Mouse (Mus musculus): ENCODE results near the gene Mgam.
"Not testable (repeated sequence)": the region's sequence is repeated elsewhere in the genome, so short reads cannot be mapped to it uniquely, and the experiment has no call there.

Gene Mgam

DNA sequence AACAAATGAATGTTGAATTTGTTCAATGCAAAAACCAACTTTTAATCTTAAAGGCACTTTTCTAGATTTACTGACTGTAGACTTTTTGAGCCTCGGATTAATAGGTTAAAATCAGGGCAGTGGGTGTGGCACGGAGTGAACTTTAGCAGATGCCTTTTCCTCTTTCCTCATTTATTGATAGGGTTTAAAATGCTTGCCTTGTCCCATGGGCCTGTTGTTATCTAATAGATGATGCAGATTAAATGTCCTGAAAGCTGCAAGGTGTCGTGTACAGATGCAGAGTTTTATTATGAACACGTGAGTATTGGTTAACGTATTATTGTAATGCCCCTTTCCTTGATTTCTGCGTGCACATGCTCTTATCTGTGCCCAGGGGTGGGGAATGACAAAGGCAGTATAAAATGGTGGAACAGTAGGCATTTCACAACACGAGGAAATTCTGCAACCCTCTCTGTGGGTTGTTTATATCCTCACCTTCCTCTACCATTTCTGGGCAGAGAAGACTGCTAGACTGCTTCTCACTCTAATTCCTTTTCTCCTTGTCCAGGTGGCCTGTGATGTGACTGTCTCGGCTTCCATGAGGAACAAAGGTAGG lies at the start of gene Mgam:
TSS of gene Mgam (plus strand) at position 426 of the 595 bp plus-strand sequence.
- no peak for DNase-seq (ENCODE audit: low spot score in 2 of 2)

DNA sequence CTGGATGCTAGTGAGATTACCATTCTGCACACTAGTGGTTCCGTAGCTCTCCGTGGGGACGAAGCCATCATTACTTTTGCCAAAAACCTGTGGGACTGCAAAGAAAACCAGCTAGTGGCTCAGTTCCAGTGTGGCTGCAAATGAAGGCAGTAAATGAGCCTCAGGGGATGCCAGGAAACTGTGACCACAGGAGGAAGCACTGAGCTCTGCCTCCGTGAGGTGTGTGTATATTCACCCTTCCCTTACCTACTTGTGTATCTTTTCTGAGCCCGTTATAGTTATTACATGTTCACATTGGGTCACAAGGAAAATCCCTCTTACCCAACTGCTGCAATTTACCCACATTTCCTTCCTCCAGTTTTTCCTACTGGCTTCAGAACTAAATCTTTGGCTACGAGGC lies 44.3 kb upstream of the Mgam start:
- DNase-seq (ENCODE audit: low spot score in 2 of 2): no peak

DNA sequence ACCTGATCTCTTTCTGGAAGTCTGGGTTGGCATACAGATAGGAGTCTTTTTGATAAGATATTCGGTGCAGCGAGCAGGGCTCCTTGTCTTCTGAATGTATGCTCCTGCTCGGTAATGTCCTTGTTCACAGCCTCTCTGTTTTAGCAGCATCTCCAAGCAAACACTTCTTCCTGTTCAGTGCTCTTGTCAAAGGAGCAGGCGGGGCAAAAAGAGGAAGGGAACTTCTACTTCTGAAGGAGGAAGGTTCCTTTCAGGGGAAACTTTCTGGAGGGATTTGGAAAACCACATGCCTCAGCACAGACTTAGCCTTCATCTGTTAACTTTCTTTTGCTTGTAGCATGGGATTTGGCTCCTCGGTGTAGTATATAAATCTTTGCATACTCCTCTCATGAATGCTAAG lies 43.0 kb upstream of the Mgam start, which contains the start of gene Clec5a:
TSS of gene Clec5a (minus strand) at position 177 of the 400 bp plus-strand sequence.
- DNase-seq (ENCODE audit: low spot score in 2 of 2): no peak

DNA sequence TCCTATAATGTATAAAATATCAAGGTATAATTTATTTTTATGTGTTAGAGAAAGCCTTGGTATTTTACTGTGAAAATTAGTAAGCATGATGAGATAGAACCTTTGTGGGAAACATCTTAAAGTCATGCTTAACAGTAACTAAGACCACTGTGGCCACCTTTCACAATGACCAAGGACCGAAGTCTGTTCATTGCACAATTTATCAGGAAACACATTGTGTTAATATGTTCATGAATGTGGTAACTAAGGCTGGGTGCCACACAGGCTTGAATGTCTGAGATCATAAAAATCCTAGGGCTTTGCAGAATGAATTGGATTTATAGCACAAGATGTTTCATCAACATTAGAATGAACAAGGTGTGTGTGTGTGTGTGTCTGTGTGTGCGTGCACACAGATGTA lies 40.3 kb upstream of the Mgam start:
- DNase-seq (ENCODE audit: low spot score in 2 of 2): no peak

DNA sequence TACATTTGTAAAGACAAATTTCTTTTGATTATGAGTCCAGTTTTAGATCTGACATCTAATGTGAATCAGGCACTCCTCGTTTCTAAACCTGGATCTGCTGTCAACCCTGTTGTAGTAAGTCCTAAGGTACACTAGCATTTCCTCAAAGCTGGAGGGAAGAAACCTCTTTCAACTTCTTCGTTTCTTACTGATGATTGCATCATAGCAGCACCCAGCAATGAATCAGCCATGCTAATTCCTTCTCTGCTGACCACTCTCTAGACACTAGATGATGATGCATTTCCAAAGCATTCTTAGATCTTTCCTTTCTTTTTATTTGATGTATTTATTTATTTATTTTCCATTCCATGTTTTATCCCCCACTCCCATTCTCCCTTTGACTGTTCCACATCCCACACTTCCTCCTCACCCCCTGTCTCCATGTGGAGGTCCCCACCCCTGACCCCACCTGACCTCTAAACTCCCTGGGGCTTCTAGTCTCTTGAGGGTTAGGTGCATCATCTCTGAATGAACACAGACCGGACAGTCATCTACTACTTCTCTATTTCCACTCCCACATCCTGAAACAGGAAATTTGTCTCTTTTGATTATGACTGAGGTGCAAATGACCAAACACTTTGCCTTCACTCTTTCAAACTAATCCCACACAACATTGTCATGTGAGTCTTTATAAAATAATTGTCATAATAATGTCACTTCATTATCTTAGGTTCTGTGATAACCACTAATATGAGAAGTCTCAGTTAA lies 33.7 kb upstream of the Mgam start:
- DNase-seq (ENCODE audit: low spot score in 2 of 2): no peak

GRCm38 (mm10) chr6:40598546-40598945 lies 30.1 kb upstream of the Mgam start:
- DNase-seq (ENCODE audit: low spot score in 2 of 2): not testable (repeated sequence)

- DNase-seq (ENCODE audit: low spot score in 2 of 2): peak; percentile 59 to 81
Measured at GRCm38 (mm10) chr6:40607431-40607830, 21.2 kb upstream of the Mgam start.

GRCm38 (mm10) chr6:40610244-40610643 lies 18.4 kb upstream of the Mgam start:
- DNase-seq (ENCODE audit: low spot score in 2 of 2): peak; percentile 1 to 4

DNA sequence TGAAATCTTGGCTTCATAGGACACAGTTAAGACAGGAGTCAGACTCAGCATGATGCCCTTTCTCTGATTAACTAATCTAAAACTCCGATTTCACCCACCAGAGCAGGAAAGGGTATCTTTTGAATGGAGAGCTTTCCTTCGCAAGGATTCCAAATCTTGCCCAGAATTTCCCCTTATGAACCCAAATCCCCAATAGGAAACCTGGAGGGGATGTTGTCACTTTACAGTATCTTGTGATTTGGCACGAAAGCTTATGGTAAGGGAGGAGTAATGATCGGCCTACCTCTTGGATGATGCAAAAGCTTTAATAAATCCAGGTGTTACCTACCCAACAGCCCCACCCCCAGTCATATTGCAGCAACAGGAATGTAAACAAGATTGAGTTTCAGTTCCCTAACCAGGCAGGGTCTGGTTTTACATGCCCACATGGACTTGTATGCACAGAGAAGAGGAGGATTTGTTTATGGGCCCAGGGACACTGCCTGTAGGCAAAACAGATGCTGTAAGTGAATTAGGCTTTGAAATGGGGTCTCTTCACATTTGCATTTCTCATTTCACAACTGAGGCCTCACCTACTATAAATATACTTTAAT lies 15.3 kb upstream of the Mgam start, which contains the start of gene Tas2r138:
TSS of gene Tas2r138 (minus strand) at position 51 of the 593 bp plus-strand sequence.
- DNase-seq (ENCODE audit: low spot score in 2 of 2): no peak

DNA sequence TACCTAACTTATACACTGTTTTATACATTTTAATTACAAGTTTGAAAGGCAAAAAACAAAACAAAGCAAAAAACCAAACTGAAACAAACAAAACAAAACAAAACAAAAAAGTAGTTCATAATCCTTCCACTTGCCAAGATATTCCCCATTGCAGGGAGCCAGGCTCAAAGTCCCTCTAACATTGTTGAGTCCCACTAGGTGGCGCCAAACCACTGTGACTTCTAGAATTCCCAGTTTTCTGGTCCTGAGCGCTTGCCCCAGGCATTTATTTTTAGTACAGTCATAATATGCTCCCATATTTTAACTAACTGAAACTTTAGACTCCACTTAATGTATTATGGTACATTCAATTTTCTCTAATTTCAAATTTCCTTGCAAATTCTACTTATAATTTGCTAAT lies 10.7 kb upstream of the Mgam start:
- DNase-seq (ENCODE audit: low spot score in 2 of 2): peak; percentile 12 to 27

DNA sequence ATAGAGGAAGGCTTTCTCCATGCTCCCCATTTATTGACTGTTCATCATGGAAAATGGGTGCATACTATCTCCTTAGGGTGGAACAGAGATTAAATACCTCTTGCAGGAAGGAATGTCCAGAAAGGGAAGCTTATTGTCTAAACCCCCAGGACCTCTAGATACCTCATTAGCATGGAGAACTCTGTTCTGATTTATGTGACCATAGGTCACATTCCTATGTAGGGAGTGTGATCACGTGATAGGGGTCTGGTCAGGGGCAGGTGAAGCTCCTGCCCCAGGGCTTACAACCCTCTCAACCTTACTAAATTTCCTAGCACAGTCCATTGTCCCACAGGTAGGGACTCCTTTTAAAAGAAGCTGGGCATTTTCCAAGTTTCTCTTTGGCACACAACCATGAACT lies 2.5 kb upstream of the Mgam start:
- DNase-seq (ENCODE audit: low spot score in 2 of 2): no peak

DNA sequence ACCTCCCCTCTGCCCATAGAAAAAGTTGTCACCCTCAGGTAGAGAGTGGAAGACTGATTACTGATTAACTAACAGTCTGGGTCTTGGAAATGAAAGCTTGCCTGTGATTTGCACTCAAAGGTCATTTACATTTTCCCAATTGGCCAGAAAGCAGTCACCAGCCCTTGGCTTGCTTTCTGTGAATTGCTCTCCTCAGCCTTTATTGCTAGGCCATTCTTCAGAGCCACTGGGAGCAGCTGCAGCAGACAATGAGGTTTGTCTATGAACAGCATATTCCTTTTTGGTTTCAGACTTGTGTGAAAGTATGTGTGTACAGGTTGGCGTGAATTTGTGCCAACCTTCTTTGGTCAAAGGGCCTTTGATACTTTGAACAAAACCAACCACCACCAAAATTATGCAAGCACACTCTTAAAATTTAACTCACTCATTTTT lies 6.0 kb downstream of the Mgam start:
- DNase-seq (ENCODE audit: low spot score in 2 of 2): no peak

DNA sequence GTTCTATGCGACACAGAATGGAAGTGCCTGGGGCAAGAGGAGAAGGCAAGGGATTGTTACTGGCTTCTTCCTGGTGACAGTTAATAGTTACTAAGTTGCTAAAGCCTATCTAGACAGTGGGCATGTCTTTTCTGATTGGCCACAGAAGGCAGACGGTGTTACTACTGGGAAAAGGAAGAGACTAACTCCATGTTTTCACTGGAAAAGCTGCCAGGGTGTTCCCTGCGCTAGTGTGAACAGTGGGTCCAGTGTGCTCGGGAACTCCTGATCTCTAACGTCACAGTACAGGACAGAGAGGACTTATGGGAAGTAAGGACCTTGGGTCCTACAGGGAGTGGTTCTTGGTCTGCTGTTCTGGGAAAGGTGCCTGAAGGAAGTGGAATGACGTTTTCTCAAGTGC lies 6.9 kb downstream of the Mgam start:
- DNase-seq (ENCODE audit: low spot score in 2 of 2): no peak

DNA sequence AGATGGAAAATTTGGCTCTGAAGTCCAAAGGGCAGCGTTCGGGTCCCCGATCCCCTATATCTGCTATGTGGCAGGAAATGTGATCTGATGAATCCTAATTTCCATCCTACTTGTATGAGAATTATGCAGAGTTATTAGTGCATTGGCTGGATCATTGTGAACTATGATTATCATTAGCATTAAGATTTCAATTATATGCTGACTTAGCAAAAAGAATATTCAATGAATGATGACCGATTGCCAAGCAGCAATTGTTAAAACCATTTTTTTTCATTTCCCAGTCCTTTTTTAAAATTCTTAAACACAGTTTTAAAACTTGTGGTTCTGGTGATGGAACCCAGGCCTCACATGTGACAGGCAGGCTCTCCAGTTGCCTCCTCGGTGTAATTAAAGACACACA lies 9.1 kb downstream of the Mgam start:
- DNase-seq (ENCODE audit: low spot score in 2 of 2): no peak

- no peak for DNase-seq (ENCODE audit: low spot score in 2 of 2)
Measured at GRCm38 (mm10) chr6:40640710-40641538, 12.3 kb downstream of the Mgam start.

GRCm38 (mm10) chr6:40645701-40646100 lies 17.1 kb downstream of the Mgam start:
- DNase-seq (ENCODE audit: low spot score in 2 of 2): no peak

GRCm38 (mm10) chr6:40650953-40651352 lies 22.3 kb downstream of the Mgam start:
- no peak for DNase-seq (ENCODE audit: low spot score in 2 of 2)

GRCm38 (mm10) chr6:40660930-40661329 lies 32.3 kb downstream of the Mgam start:
- no peak for DNase-seq (ENCODE audit: low spot score in 2 of 2)

DNA sequence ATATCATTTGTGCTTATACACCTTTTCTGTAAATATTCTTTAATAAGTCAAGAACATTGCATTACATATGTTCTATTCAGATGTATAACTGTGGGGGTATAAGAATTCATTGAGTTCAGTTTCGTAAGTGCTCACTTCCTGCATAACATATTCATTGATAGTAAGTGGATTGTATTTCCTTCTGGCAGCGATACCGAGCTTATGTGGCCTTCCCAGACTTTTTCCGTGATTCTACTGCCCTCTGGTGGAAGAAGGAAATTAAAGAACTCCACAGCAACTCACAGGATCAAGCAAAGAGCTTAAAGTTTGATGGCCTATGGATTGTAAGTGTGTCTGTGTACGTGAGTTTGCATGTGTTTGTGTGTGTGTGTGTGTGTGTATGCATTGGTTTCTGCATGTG lies 60.5 kb downstream of the Mgam start:
- DNase-seq (ENCODE audit: low spot score in 2 of 2): peak; percentile 0 to 10

- DNase-seq (ENCODE audit: low spot score in 2 of 2): not testable (repeated sequence)
Measured at GRCm38 (mm10) chr6:40692007-40692406, 63.4 kb downstream of the Mgam start.

- DNase-seq (ENCODE audit: low spot score in 2 of 2): not testable (repeated sequence)
Measured at GRCm38 (mm10) chr6:40713494-40713893, 84.9 kb downstream of the Mgam start.

GRCm38 (mm10) chr6:40715705-40716104 lies 87.1 kb downstream of the Mgam start:
- DNase-seq (ENCODE audit: low spot score in 2 of 2): no peak
